10 mouse cellular contexts compared by ENCODE assay signal in genomic region chr6:124814858-124815774, GRCm38 (mm10). TPM values are rescaled to one million over a fixed set of nuclear protein-coding genes. Genes with fewer than 3 reads are reported as not detected.
A peak's percentile ranks its signal among the peaks of the same experiment; 100 is the strongest.
DNase-seq lines count a peak whose midpoint lies in the region; ATAC-seq and TF ChIP-seq lines count a peak whose summit lies in the region.
"Had no signal": no experiment of that assay in that cellular context is flagged by ENCODE, and none has a peak within 500 bp of the region (broad histone marks: within the 10 kb centered on the region; RNA-seq: fewer than 3 reads in every experiment).

No protein-coding gene starts in this region.

- WGBS in kidney, embryonic 15.5 days: 59% methylated on average over 9 of the region's 9 CpGs
- 65% methylated on average over 9 of the region's 9 CpGs for WGBS in hindbrain, postnatal 0 days
- WGBS in midbrain, embryonic 14.5 days: 70% methylated on average over 9 of the region's 9 CpGs

- no peak for TF ChIP-seq CTCF in hindbrain, postnatal 0 days (IDR thresholded peaks at IDR 0.05; ENCODE audit: low read depth)

- peak; percentile 27 for DNase-seq in cerebellum, adult 11 months
- no peak for DNase-seq in cerebellum, postnatal 25 days
- DNase-seq in kidney, adult 8-10 months: no peak
- peak; percentile 47 for DNase-seq in hindbrain, postnatal 0 days (ENCODE audit: low spot score)
- no peak for DNase-seq in midbrain, embryonic 14.5 days
- no peak for DNase-seq in ovary, postnatal 10 days (ENCODE audit: low spot score)
- DNase-seq in lung, adult 18-20 months: no peak
- DNase-seq: right cerebral cortex, postnatal 4 days had no signal

- no peaks in the 10 kb centered on the region for H3K9me3 ChIP-seq in kidney, embryonic 15.5 days (replicated peaks)
- no peaks in the 10 kb centered on the region for H3K9me3 ChIP-seq in hindbrain, postnatal 0 days (ENCODE audit: low read length)
- H3K9me3 ChIP-seq in midbrain, embryonic 14.5 days (ENCODE audit: control insufficient read depth, low read length): no peaks in the 10 kb centered on the region

- H3K27me3 ChIP-seq in kidney, embryonic 15.5 days: no peaks in the 10 kb centered on the region
- no peaks in the 10 kb centered on the region for H3K27me3 ChIP-seq in hindbrain, postnatal 0 days (ENCODE audit: insufficient read depth, low read length)
- H3K27me3 ChIP-seq in midbrain, embryonic 14.5 days (ENCODE audit: control insufficient read depth, insufficient read depth, low read length): no peaks in the 10 kb centered on the region

- H3K9ac ChIP-seq in kidney, embryonic 15.5 days: no peak overlapping the region
- no peak overlapping the region for H3K9ac ChIP-seq in hindbrain, postnatal 0 days (replicated peaks; ENCODE audit: low read length)
- H3K9ac ChIP-seq in midbrain, embryonic 14.5 days (replicated peaks; ENCODE audit: low read length): no peak overlapping the region

- ATAC-seq in kidney, embryonic 15.5 days (replicated peaks; ENCODE audit: low FRiP score): peak; percentile 12
- ATAC-seq in hindbrain, postnatal 0 days: no peak
- no peak for ATAC-seq in midbrain, embryonic 14.5 days (ENCODE audit: low FRiP score, low TSS enrichment)

- peaks cover 41% of the 10 kb centered on the region for H3K4me1 ChIP-seq in kidney, embryonic 15.5 days
- peaks cover 15% of the 10 kb centered on the region for H3K4me1 ChIP-seq in hindbrain, postnatal 0 days (ENCODE audit: insufficient read depth, low read length)
- H3K4me1 ChIP-seq in midbrain, embryonic 14.5 days (ENCODE audit: control insufficient read depth, insufficient read depth, low read length): peaks cover 25% of the 10 kb centered on the region

- peaks cover 65% of the 10 kb centered on the region for H3K36me3 ChIP-seq in kidney, embryonic 15.5 days
- peaks cover 38% of the 10 kb centered on the region for H3K36me3 ChIP-seq in hindbrain, postnatal 0 days (ENCODE audit: insufficient read depth, low read length)
- peaks cover 65% of the 10 kb centered on the region for H3K36me3 ChIP-seq in midbrain, embryonic 14.5 days (ENCODE audit: control insufficient read depth, insufficient read depth, low read length)

- peak overlapping the region; percentile 69 for H3K4me2 ChIP-seq in kidney, embryonic 15.5 days
- peak overlapping the region; percentile 89; the same call in 1 of the 2 replicates for H3K4me2 ChIP-seq in hindbrain, postnatal 0 days (ENCODE audit: low read depth, low read length)
- H3K4me2 ChIP-seq in midbrain, embryonic 14.5 days (ENCODE audit: low read length): peak overlapping the region; percentile 92; the same call in 1 of the 2 replicates

- peak overlapping the region; percentile 80; the same call in 1 of the 2 replicates for H3K4me3 ChIP-seq in kidney, embryonic 15.5 days (replicated peaks)
- H3K4me3 ChIP-seq in hindbrain, postnatal 0 days (ENCODE audit: low read length): no peak overlapping the region
- no peak overlapping the region for H3K4me3 ChIP-seq in midbrain, embryonic 14.5 days (replicated peaks; ENCODE audit: low read depth, low read length)

- peak overlapping the region; percentile 92 for H3K27ac ChIP-seq in kidney, embryonic 15.5 days
- peak overlapping the region; percentile 88; the same call in 1 of the 2 replicates for H3K27ac ChIP-seq in hindbrain, postnatal 0 days
- no peak overlapping the region for H3K27ac ChIP-seq in midbrain, embryonic 14.5 days (replicated peaks; ENCODE audit: low read depth, low read length)

RNA-seq across cellular contexts. Expression of gene Tpi1, which starts 1.0 kb away (rescaled TPM):
- polyA plus RNA-seq in kidney, embryonic 15.5 days (2015; fragmentation: Nextera tagmentation; extraction: Ambion mirVana): 717 and 755 TPM in 2 replicates
- total RNA-seq in hindbrain, postnatal 0 days (2014; rRNA removed): 506 and 525 TPM in 2 replicates
- 515 and 534 TPM in 2 replicates for polyA plus RNA-seq in hindbrain, postnatal 0 days (2015; fragmentation: Nextera tagmentation; extraction: Ambion mirVana)
- polyA plus RNA-seq in midbrain, embryonic 14.5 days (2014; fragmentation: Nextera tagmentation; extraction: Ambion mirVana): 343 and 349 TPM in 2 replicates

RNA-seq across cellular contexts. Expression of gene Spsb2, which starts 6.7 kb away (rescaled TPM):
- 15.3 and 18.2 TPM in 2 replicates for polyA plus RNA-seq in kidney, embryonic 15.5 days (2015; fragmentation: Nextera tagmentation; extraction: Ambion mirVana)
- 7.3 and 8.7 TPM in 2 replicates for total RNA-seq in hindbrain, postnatal 0 days (2014; rRNA removed)
- 9.6 and 9.8 TPM in 2 replicates for polyA plus RNA-seq in hindbrain, postnatal 0 days (2015; fragmentation: Nextera tagmentation; extraction: Ambion mirVana)
- polyA plus RNA-seq in midbrain, embryonic 14.5 days (2014; fragmentation: Nextera tagmentation; extraction: Ambion mirVana): 5.9 and 6.3 TPM in 2 replicates

RNA-seq across cellular contexts. Expression of gene Usp5, which starts 14.2 kb away (rescaled TPM):
- polyA plus RNA-seq in kidney, embryonic 15.5 days (2015; fragmentation: Nextera tagmentation; extraction: Ambion mirVana): 149 and 175 TPM in 2 replicates
- total RNA-seq in hindbrain, postnatal 0 days (2014; rRNA removed): 222 and 233 TPM in 2 replicates
- 182 and 189 TPM in 2 replicates for polyA plus RNA-seq in hindbrain, postnatal 0 days (2015; fragmentation: Nextera tagmentation; extraction: Ambion mirVana)
- 184 and 191 TPM in 2 replicates for polyA plus RNA-seq in midbrain, embryonic 14.5 days (2014; fragmentation: Nextera tagmentation; extraction: Ambion mirVana)

RNA-seq across cellular contexts. Expression of gene Cdca3, which starts 14.2 kb away (rescaled TPM):
- 178 and 185 TPM in 2 replicates for polyA plus RNA-seq in kidney, embryonic 15.5 days (2015; fragmentation: Nextera tagmentation; extraction: Ambion mirVana)
- total RNA-seq in hindbrain, postnatal 0 days (2014; rRNA removed): 34.7 and 39.9 TPM in 2 replicates
- polyA plus RNA-seq in hindbrain, postnatal 0 days (2015; fragmentation: Nextera tagmentation; extraction: Ambion mirVana): 40.9 and 47.3 TPM in 2 replicates
- polyA plus RNA-seq in midbrain, embryonic 14.5 days (2014; fragmentation: Nextera tagmentation; extraction: Ambion mirVana): 25.0 and 43.7 TPM in 2 replicates
- total RNA-seq: monocyte, adult 5-6 weeks had no signal

RNA-seq across cellular contexts. Expression of gene Gnb3, which starts 25.0 kb away (rescaled TPM):
- 1.1 and 2.9 TPM in 2 replicates for polyA plus RNA-seq in kidney, embryonic 15.5 days (2015; fragmentation: Nextera tagmentation; extraction: Ambion mirVana)
- total RNA-seq in hindbrain, postnatal 0 days (2014; rRNA removed): 0.68 and 0.72 TPM in 2 replicates
- polyA plus RNA-seq in hindbrain, postnatal 0 days (2015; fragmentation: Nextera tagmentation; extraction: Ambion mirVana): 1.6 and 2.2 TPM in 2 replicates
- 1.7 and 4.5 TPM in 2 replicates for polyA plus RNA-seq in midbrain, embryonic 14.5 days (2014; fragmentation: Nextera tagmentation; extraction: Ambion mirVana)
- total RNA-seq: monocyte, adult 5-6 weeks had no signal

Comparison
In these comparisons a context has a peak if more than half of its experiments do, and no peak if none do; other contexts are left out.
1. DNase-seq: peak in cerebellum, adult 11 months (single experiment) and hindbrain, postnatal 0 days (single experiment); none in cerebellum, postnatal 25 days (0 of 2), kidney, adult 8-10 months (0 of 2), midbrain, embryonic 14.5 days (single experiment), ovary, postnatal 10 days (single experiment) and lung, adult 18-20 months (0 of 2).
2. Peak in every context shown above with its lines, with median percentiles within 50 percentile points of each other: H3K4me2 ChIP-seq.